Mouse (Mus musculus) brown adipose tissue, adult 24 weeks (tissue): ENCODE results near the gene Timm10b. TPM values are rescaled to one million over a fixed set of nuclear protein-coding genes. Genes with fewer than 3 reads are reported as not detected.

Experiments used
- polyA plus RNA-seq: library from polyadenylated mRNA; stranded (reverse); fragments of >200 nt; gene quantifications from 2 replicates; pipeline ENCODE4 v1.2.4, GENCODE M21; 2012; ENCODE audit not compliant: missing spikeins, insufficient read depth, insufficient read length

Timm10b gene
- polyA plus RNA-seq, 1 experiment: 161 TPM

Other genes with a start within 250 kb of the Timm10b start
- 13.1 and 14.5 TPM in 2 replicates for gene Fam160a2, start 240.0 kb upstream of the Timm10b start, polyA plus RNA-seq
- gene Cnga4, start 235.5 kb upstream of the Timm10b start, polyA plus RNA-seq: not detected in 2 replicates
- not detected in 2 replicates for gene Cckbr, start 214.3 kb upstream of the Timm10b start, polyA plus RNA-seq
- gene Cavin3, start 157.8 kb upstream of the Timm10b start, polyA plus RNA-seq: 26.8 and 32.1 TPM in 2 replicates
- gene Smpd1, start 85.7 kb upstream of the Timm10b start, polyA plus RNA-seq: 66.9 and 75.0 TPM in 2 replicates
- 4.7 and 5.9 TPM in 2 replicates for gene Apbb1, start 58.4 kb upstream of the Timm10b start, polyA plus RNA-seq
- 2.8 TPM in 1 of 2 replicates, not detected in the other for gene Hpx, start 39.9 kb upstream of the Timm10b start, polyA plus RNA-seq
- 11.1 and 15.2 TPM in 2 replicates for gene Trim3, start 6.5 kb upstream of the Timm10b start, polyA plus RNA-seq
- 25.8 and 26.9 TPM in 2 replicates for gene Arfip2, start 360 bp downstream of the Timm10b start, polyA plus RNA-seq
- gene Gm45799, start 496 bp downstream of the Timm10b start, polyA plus RNA-seq: 3.1 and 6.7 TPM in 2 replicates
- 1.6 and 1.9 TPM in 2 replicates for gene Dnhd1, start 10.8 kb downstream of the Timm10b start, polyA plus RNA-seq
- 72.1 and 106 TPM in 2 replicates for gene Ilk, start 96.5 kb downstream of the Timm10b start, polyA plus RNA-seq
- gene Rrp8, start 97.3 kb downstream of the Timm10b start, polyA plus RNA-seq: 5.7 and 11.3 TPM in 2 replicates
- gene Taf10, start 104.3 kb downstream of the Timm10b start, polyA plus RNA-seq: 146 and 163 TPM in 2 replicates
- gene Tpp1, start 112.2 kb downstream of the Timm10b start, polyA plus RNA-seq: 64.0 and 83.2 TPM in 2 replicates
- 0.55 and 0.71 TPM in 2 replicates for gene Dchs1, start 147.6 kb downstream of the Timm10b start, polyA plus RNA-seq
- gene Mrpl17, start 171.0 kb downstream of the Timm10b start, polyA plus RNA-seq: 175 and 225 TPM in 2 replicates